Mouse (Mus musculus) embryonic fibroblast, embryonic 13.5 days (primary cell): ENCODE results near the gene Osbpl5. TPM values are rescaled to one million over a fixed set of nuclear protein-coding genes. Genes with fewer than 3 reads are reported as not detected.

Source experiments
- H3K27ac ChIP-seq: 2 replicates; pipeline ENCODE4 v1.5.1; 2012; ENCODE audit warnings: low read length, control low read depth, inconsistent platforms; ENCODE audit not compliant: insufficient read depth
- H3K4me1 ChIP-seq: 2 replicates; pipeline ENCODE4 v1.6.1; 2011; ENCODE audit warnings: low read length; ENCODE audit not compliant: control insufficient read depth, insufficient read depth
- H3K4me3 ChIP-seq: 2 replicates; pipeline ENCODE4 v1.5.1; 2011; ENCODE audit warnings: mild to moderate bottlenecking, control low read depth, low read length; ENCODE audit not compliant: insufficient read depth
- CTCF ChIP-seq: IDR thresholded peaks from 2 replicates; pipeline ENCODE4 v1.5.1; 2011; ENCODE audit warnings: mild to moderate bottlenecking, control low read depth, low read length, moderate library complexity, borderline replicate concordance; ENCODE audit not compliant: insufficient read depth
- POLR2A ChIP-seq: IDR thresholded peaks from 2 replicates; pipeline ENCODE4 v1.6.1; 2011; ENCODE audit warnings: low read depth, mild to moderate bottlenecking, control low read depth, low read length, moderate library complexity
- polyA plus RNA-seq: library from polyadenylated mRNA; stranded (reverse); fragments of >200 nt; gene quantifications from 2 replicates; pipeline ENCODE4 v1.2.4, GENCODE M21; 2011; ENCODE audit warnings: low read depth; ENCODE audit not compliant: missing spikeins, insufficient read length

The Osbpl5 gene
- polyA plus RNA-seq, 1 experiment = 54.2 TPM

DNA sequence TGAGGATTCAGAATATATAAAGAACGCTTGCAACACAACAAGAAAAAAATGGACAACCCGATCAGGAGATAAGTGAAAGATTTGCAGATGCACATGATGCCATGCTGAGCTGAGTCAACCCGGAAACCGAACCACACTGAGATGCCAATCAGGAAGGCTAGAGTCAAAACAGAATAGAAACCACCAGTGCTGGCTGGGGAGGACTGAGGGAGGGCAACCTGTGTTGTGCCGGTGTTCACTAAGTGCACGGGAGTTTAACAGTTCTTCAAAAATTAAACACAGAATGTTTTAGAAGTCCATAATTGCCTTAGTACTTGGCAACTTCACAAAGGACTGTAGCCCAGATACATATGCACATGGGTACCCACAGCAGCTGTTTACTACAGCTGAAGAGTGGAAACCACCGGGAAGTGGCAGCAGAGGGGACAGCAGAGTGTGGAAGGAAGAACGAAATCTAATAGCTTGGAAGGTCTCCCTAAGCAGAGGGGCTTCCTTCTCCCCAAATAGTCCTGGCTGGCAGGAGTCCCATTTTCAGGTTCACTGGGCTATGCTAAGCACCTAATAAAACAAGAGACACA lies 43.9 kb downstream of the Osbpl5 start:
- no peaks in the 10 kb centered on the region for H3K4me1 ChIP-seq
- no peak overlapping the region for H3K27ac ChIP-seq
- H3K4me3 ChIP-seq = no peak overlapping the region
- no peak for TF ChIP-seq CTCF
- no peak for TF ChIP-seq POLR2A

DNA sequence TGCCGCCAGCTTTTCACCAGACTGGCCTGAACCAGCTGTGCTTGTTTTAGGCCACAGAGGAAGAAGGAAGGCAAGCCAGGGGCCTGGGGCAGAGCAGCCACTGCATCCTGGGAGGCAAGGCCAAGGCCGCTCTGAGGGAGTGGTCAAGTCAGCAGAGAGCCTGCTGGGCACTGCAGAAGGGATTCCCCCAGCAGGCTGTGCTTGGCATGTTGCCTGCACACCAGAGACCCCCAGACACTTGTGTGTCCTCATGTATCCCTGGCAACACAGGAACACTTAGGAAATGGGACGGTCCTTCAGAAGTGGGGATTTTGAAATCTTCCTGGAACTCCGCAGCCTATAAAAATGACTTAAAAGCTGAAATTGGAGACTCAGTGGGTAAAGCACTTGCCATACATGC lies 44.8 kb downstream of the Osbpl5 start:
- no peak overlapping the region for H3K4me3 ChIP-seq
- TF ChIP-seq POLR2A = no peak
- TF ChIP-seq CTCF = no peak

DNA sequence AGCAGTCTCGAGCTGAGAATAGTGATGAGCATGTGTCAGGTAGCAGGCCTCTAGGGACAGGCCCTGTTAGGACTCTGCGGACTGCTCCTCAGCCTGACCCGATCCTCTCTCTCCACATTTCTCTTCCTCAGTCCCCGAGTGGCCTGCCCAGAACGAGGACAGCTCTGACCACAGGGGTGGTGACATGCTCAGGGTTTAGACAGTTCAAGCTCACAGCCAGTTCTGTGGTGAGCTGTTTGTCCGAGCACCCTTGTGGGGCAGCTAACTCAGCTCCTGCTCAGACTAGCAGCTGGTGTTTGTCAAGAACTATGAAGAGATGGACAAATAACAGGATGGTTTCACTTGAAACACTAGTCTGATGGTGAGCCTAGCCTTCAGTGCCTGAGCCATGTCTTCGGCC lies 45.4 kb downstream of the Osbpl5 start:
- H3K4me3 ChIP-seq = no peak overlapping the region
- H3K4me1 ChIP-seq = no peaks in the 10 kb centered on the region
- TF ChIP-seq CTCF = no peak
- no peak for TF ChIP-seq POLR2A
- H3K27ac ChIP-seq = no peak overlapping the region

More for the DNA sequence above, 44.8 kb downstream of the Osbpl5 start:
- no peaks in the 10 kb centered on the region for H3K4me1 ChIP-seq
- no peak overlapping the region for H3K27ac ChIP-seq

DNA sequence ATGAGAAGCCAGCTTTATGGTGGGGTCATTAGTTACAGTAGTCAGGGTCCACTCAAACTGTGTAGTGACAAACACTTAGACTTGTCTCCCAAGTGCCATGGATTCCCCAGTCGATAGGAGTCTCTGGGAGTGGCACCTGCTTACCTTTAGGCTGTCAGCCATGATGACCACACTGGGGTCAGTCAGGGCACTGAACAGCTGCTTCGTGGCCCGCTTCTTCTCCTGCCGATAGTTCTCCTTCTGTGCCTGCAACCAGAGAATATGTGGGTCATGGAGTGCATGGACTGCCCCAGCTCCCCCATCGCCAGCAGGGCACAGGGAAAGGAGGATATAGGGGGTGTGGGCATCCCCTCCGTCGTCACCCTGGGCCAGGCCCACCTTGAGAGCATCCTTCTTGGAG lies 47.4 kb downstream of the Osbpl5 start:
- Histone ChIP-seq H3K4me1 (no peaks in the 10 kb centered on the region), H3K27ac (no peak overlapping the region), H3K4me3 (no peak overlapping the region)
- no peak for TF ChIP-seq CTCF

DNA sequence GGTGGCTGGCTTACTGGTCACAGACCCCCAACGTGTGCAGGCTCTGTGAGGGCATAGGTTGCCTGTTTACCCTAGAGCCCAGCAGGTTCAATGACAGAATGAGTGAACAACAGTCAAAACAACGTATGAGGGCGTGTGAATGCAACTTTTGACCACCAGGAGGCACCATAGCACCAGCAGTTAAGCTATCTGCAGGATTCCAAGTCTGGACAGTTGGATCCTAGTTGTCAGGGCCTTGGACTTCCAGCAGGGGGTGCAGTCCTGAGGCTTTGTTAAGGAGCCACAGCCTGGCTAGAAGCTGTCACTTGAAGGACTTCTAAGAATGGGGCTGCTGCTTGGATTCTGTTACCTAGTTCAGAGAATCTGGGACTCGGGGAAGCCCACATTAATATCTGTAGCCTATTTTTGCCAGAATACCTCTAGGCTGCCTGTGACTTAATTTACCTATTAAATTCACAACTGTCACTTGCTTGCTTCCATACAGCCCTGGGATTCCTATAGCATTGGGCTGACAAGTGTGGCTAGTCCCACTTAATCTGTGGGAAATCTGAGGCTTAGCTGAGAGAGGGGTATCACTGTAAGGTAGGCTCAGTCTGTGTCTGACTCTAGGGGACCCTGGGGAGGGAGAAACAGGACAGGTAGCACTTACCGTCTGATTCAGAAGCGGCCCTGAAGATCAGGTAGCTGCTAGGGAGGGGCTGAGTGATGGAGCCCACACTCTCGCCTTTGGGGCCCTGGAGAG lies 49.9 kb downstream of the Osbpl5 start:
- TF ChIP-seq CTCF (peak; percentile 79), POLR2A (no peak)
- Histone ChIP-seq H3K4me1 (no peaks in the 10 kb centered on the region), H3K27ac (no peak overlapping the region), H3K4me3 (no peak overlapping the region)

DNA sequence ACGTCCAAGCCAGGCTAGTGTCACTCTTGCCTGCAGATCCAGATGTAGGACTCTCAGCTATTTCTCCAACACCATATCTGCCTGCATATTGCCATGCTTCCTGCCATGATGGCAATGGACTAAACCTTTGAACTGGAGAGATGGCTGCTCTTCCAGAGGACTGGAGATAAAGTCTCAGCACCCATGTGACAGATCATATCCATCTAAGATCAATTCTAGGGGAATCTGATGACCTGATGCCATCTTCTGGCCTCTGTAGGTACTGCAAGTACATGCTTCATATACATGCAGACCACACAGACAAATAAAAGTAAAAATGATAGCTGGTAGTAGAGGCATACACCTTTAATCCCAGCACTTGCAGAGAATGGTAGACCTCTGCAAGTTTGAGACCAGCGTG lies 60.6 kb downstream of the Osbpl5 start:
- Histone ChIP-seq H3K4me1 (peaks cover 13% of the 10 kb centered on the region; the same call in 1 of the 2 replicates), H3K4me3 (no peak overlapping the region), H3K27ac (no peak overlapping the region)
- no peak for TF ChIP-seq CTCF

DNA sequence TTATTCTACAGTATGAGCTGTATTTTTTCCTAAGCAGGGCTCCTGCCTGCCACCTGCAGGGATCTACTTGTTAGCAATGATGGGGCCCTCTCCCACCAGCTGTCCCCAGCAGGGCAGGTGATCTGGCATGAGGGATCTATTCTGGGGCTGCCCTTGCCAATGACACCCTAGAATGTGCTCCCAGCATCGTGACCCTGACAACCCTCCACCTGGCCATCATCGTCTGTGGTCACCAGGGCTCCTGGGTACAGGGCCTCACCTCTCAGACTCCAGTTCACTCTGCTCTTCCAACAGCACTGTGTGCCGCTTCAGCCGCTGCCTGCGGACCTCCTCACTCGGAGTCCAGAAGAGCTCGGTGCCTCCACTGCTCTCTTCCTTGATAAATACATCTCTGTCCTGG lies 62.2 kb downstream of the Osbpl5 start:
- Histone ChIP-seq H3K27ac (no peak overlapping the region), H3K4me1 (peaks cover 13% of the 10 kb centered on the region; the same call in 1 of the 2 replicates), H3K4me3 (no peak overlapping the region)
- no peak for TF ChIP-seq CTCF
- no peak for TF ChIP-seq POLR2A

DNA sequence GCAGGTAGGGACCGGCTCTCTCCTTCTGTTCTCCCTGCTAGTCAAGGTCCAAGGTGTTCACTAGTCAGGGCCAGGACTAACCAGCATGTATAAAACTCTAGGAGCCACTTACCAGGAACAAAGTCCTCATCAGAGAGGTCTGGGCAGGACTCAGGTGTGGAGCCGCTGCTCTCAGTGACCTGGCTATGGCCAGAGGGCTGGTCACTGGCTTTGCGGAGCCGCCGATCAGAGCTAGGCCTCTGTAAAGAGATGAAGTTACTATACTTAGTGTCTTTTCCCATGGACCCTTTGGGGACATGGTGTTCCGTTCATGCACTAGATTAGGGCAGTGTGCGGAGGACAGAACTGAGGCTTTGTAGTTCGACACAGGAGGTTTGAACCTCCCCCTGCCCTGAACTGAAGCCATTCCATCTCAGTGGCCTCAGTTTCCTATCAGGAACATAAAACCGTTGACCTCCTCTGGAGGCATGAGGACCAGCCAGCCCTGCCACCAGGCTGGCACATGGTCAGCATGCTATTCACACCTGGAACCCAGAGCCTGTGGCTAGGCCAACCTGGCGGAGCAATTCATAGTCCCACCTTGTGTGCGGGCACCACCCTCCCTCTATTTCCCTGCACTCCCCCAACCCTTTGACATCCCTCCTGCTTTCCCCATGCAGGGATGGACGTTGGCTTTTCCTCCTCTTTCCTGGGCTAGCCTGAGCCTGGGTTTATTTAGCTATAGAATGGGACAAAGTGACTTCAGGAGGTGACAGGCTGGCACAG lies 63.9 kb downstream of the Osbpl5 start:
- H3K4me3 ChIP-seq = no peak overlapping the region
- TF ChIP-seq CTCF (no peak), POLR2A (no peak)
- no peak overlapping the region for H3K27ac ChIP-seq
- peaks cover 13% of the 10 kb centered on the region; the same call in 1 of the 2 replicates for H3K4me1 ChIP-seq

DNA sequence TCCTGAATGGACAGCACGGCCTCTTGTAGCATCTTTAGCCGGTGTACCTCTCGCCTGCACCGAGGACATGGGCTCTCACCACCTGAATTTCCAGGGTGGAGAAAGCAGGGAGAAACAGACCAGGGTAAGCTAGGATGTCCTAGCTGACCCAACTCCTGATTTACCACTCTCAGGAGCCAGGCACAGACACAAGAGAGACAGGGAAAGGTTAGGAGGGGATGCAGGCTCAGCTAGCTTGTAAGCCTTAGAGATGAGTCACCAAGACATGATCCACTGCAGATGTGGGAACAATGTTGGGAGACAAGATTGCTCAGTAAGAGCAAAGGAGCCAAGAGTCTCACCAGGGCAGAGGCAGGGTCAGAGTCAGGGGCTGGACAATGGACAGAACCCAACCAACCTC lies 64.9 kb downstream of the Osbpl5 start:
- TF ChIP-seq CTCF (no peak), POLR2A (no peak)
- Histone ChIP-seq H3K4me1 (peaks cover 13% of the 10 kb centered on the region; the same call in 1 of the 2 replicates), H3K27ac (no peak overlapping the region), H3K4me3 (no peak overlapping the region)

DNA sequence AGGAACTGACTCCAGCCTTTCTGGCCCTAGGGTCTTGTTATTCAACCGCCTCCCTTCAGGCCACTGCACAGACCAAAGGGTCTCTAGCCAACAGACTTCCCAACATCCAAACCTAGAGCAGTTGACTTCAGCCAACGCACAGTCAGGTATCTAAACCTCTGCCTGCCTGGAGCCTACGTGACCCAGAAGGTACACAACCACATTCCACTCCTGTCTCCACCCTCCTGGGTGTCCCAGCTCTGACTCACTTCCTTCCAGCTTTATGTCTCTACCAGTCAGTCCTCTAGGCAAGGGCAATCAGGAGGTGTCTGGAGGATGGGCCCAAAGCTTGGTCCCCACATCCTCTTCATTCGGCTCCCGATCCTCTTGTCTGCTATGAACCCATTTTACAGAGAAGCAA lies 65.6 kb downstream of the Osbpl5 start:
- TF ChIP-seq POLR2A (no peak), CTCF (no peak)
- H3K27ac ChIP-seq = 0 out of 2 replicates have a peak overlapping the region, but pooled peaks have one; percentile 3
- H3K4me1 ChIP-seq = peaks cover 13% of the 10 kb centered on the region; the same call in 1 of the 2 replicates
- H3K4me3 ChIP-seq = no peak overlapping the region
